15 mouse cellular contexts compared by ENCODE assay signal in the genomic region with DNA sequence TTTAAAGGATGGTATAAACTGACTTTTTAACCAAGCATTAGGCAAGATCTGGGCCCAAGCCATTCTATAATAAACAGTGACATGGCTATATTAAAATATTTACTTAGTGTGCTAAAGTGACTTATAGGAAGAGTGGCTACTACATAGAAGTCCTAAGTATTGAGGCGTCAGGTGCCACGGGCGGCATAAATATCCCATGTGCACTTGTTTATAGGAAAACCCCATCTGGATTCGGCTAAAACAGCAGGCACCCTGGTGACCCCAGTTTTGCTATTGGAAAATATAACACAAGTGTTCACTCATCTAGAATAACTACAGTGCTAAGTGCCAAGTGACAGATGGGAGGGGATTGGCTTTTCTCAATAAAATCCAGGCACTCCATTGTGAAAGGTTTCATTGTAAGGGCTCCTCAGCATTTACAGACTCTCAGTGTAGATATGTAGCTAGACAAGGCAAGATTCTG.
DNase-seq lines count a peak whose midpoint lies in the region; ATAC-seq and TF ChIP-seq lines count a peak whose summit lies in the region.
"Had no signal": no experiment of that assay in that cellular context is flagged by ENCODE, and none has a peak within 500 bp of the region (broad histone marks: within the 10 kb centered on the region; RNA-seq: fewer than 3 reads in every experiment).

No protein-coding gene starts in this region.

- H3K36me3 ChIP-seq in intestine, embryonic 14.5 days (ENCODE audit: control insufficient read depth, insufficient read depth, low read length): no peaks in the 10 kb centered on the region
- H3K36me3 ChIP-seq in intestine, postnatal 0 days (ENCODE audit: control insufficient read depth, insufficient read depth): no peaks in the 10 kb centered on the region
- H3K36me3 ChIP-seq: embryonic facial prominence, embryonic 12.5 days; hindbrain, embryonic 12.5 days; liver, embryonic 13.5 days; midbrain, embryonic 12.5 days had no signal

- no peak for ATAC-seq in intestine, embryonic 14.5 days (replicated peaks; ENCODE audit: low FRiP score, low TSS enrichment, low read depth)
- no peak for ATAC-seq in intestine, postnatal 0 days
- ATAC-seq in frontal cortex, adult (ENCODE audit: low TSS enrichment): no peak
- ATAC-seq: activated CD4-positive, CD25-positive, alpha-beta regulatory T cell, adult 4 months had no signal

- no peak for TF ChIP-seq CTCF in intestine, postnatal 0 days (IDR thresholded peaks at IDR 0.05; ENCODE audit: low read depth)

- no peak overlapping the region for H3K4me2 ChIP-seq in intestine, embryonic 14.5 days (ENCODE audit: low read length)
- H3K4me2 ChIP-seq in intestine, postnatal 0 days (replicated peaks; ENCODE audit: low read depth): no peak overlapping the region
- H3K4me2 ChIP-seq: embryonic facial prominence, embryonic 12.5 days; hindbrain, embryonic 12.5 days; liver, embryonic 13.5 days; midbrain, embryonic 12.5 days had no signal

- peak overlapping the region; percentile 64; the same call in 1 of the 2 replicates for H3K27ac ChIP-seq in intestine, embryonic 14.5 days (ENCODE audit: low read depth)
- no peak overlapping the region for H3K27ac ChIP-seq in intestine, postnatal 0 days (ENCODE audit: low read depth, low read length)
- H3K27ac ChIP-seq: embryonic facial prominence, embryonic 12.5 days; hindbrain, embryonic 12.5 days; liver, embryonic 13.5 days; midbrain, embryonic 12.5 days had no signal

- H3K4me3 ChIP-seq in intestine, embryonic 14.5 days (ENCODE audit: low read depth, low read length): no peak overlapping the region
- H3K4me3 ChIP-seq in intestine, postnatal 0 days (ENCODE audit: low read depth, low read length): no peak overlapping the region
- H3K4me3 ChIP-seq: embryonic facial prominence, embryonic 12.5 days; hindbrain, embryonic 12.5 days; liver, embryonic 13.5 days; midbrain, embryonic 12.5 days had no signal

- no peaks in the 10 kb centered on the region; the same call in 1 of the 2 replicates for H3K4me1 ChIP-seq in intestine, embryonic 14.5 days (replicated peaks; ENCODE audit: control insufficient read depth, insufficient read depth, low read length)
- H3K4me1 ChIP-seq in intestine, postnatal 0 days (replicated peaks; ENCODE audit: control insufficient read depth, insufficient read depth, low read length): no peaks in the 10 kb centered on the region
- H3K4me1 ChIP-seq: embryonic facial prominence, embryonic 12.5 days; hindbrain, embryonic 12.5 days; liver, embryonic 13.5 days; midbrain, embryonic 12.5 days had no signal

- WGBS in intestine, embryonic 14.5 days: 32% methylated on average over 4 of the region's 4 CpGs
- 64% methylated on average over 4 of the region's 4 CpGs for WGBS in intestine, postnatal 0 days

- H3K27me3 ChIP-seq in intestine, embryonic 14.5 days (replicated peaks; ENCODE audit: control insufficient read depth, insufficient read depth, low read length): no peaks in the 10 kb centered on the region
- no peaks in the 10 kb centered on the region for H3K27me3 ChIP-seq in intestine, postnatal 0 days (replicated peaks; ENCODE audit: control insufficient read depth, insufficient read depth, low read length)
- H3K27me3 ChIP-seq: embryonic facial prominence, embryonic 12.5 days; hindbrain, embryonic 12.5 days; liver, embryonic 13.5 days; midbrain, embryonic 12.5 days had no signal

- no peak overlapping the region for H3K9ac ChIP-seq in intestine, embryonic 14.5 days (ENCODE audit: low read length)
- no peak overlapping the region for H3K9ac ChIP-seq in intestine, postnatal 0 days (ENCODE audit: low read depth, low read length)
- H3K9ac ChIP-seq: embryonic facial prominence, embryonic 12.5 days; hindbrain, embryonic 12.5 days; liver, embryonic 13.5 days; midbrain, embryonic 12.5 days had no signal

- H3K9me3 ChIP-seq in intestine, embryonic 14.5 days (ENCODE audit: control insufficient read depth, low read length): no peaks in the 10 kb centered on the region
- no peaks in the 10 kb centered on the region for H3K9me3 ChIP-seq in intestine, postnatal 0 days (ENCODE audit: control insufficient read depth)
- H3K9me3 ChIP-seq: embryonic facial prominence, embryonic 12.5 days; hindbrain, embryonic 12.5 days; liver, embryonic 13.5 days; midbrain, embryonic 12.5 days had no signal

- no peak for DNase-seq in intestine, embryonic 14.5 days (ENCODE audit: low spot score)
- peak; percentile 4 for DNase-seq in cerebellum, adult 11-12 months
- DNase-seq in cerebellum, adult 9-11 months: peak; percentile 31
- DNase-seq in retina, postnatal 7 days (ENCODE audit: low read depth, low spot score): peak; percentile 11
- no peak for DNase-seq in layer of hippocampus, adult 9-11 months
- DNase-seq: adrenal gland, postnatal 36 days; liver, embryonic 13.5 days; lung, postnatal 36 days; thymus, adult 18-20 months had no signal

Comparison
In these comparisons a context has a peak if more than half of its experiments do, and no peak if none do; other contexts are left out.
1. DNase-seq: peak in cerebellum, adult 11-12 months (single experiment), cerebellum, adult 9-11 months (single experiment) and retina, postnatal 7 days (single experiment); none in intestine, embryonic 14.5 days (single experiment) and layer of hippocampus, adult 9-11 months (single experiment).